Mouse (Mus musculus) heart, adult 9 months (tissue): ENCODE measurements around the gene BC017158.
A peak's percentile ranks its signal among the peaks of the same experiment; 100 is the strongest.

Experiments used
- DNase-seq, 2 experiments: peaks; one replicate each; pipeline ENCODE4 v3.0.0; 2022; ENCODE audit warnings: low spot score in 2 of 2

BC017158 gene

DNA sequence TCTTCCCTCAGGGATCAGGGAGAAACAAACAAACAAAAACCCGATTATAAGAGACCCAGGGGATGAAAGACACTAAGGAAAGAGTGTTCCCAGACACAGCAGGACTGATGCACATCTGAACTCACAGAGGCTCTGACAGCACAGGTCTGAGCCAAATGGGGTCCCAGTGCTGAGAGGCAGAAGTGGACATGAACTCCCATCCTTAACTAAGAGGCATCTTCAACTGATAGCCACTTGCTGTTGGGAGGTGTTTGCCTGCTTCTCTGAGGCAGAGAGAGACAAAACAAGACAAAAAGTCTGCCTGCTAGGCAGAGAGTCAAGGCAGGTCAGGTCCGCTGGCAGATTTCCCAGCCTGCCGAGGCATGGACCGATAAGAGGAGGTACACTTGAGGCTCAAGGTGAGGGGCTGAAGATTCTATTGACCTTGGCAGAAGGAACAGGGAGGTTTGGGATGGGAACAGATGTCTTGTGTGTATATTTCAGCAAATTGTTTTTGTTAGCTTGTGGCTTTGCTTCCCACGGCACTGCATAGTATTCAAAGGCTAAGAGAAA is 41.1 kb downstream of the BC017158 start:
- peak in 1 of 2 experiments; percentile 28 for DNase-seq

DNA sequence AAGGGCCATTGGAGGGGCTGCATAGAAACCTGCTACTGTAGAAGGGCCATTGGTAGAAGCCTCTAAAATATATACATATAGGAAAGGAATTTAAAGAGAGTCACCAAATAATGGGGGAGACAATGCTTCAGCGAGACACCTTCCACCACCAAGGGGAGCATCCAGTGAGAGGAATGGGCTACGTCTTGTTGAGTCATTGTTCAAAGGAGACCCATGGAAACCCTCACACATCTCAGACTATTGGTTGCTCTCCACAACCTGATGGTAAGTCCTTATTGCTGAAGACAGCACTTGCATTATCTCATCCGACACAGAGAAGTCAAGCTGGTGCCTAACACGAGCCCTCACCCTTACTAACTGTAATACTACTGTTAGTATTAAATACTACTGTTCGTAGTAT is 42.2 kb downstream of the BC017158 start:
- no peak for DNase-seq

DNA sequence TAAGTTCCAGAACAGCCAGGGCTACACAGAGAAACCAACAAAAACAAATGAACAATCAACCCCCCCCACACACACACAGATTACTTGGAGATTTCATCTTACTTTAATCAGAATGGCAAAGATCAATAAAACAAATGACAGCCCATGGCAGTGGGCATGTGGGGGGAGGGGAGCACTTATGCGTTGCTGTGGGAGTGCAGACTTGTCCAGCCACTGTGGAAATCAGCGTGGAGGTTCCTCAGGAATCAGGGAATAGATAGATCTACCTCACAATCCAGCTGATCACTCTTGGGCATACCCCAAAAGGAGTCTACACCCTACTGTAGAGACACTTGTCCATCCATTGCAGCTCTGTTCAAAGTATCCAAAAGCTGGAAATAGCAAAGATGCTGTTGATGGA is 43.0 kb downstream of the BC017158 start:
- no peak for DNase-seq

DNA sequence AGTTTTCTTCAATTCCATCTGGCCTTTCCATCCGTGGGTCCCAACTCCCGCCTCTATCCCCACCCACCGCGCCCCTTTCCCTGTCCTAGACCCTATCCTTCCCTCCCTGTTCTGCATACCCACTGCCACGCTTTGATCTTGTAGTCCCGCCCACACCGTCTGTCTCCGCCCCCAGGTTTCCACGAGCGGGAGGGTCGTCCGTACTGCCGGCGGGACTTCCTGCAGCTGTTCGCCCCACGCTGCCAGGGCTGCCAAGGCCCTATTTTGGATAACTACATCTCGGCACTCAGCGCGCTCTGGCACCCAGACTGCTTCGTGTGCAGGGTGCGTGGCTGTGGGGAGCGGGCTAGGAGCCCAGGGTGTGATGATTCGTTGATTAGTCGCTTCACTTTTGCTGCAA is 45.4 kb downstream of the BC017158 start:
- DNase-seq: no peak

DNA sequence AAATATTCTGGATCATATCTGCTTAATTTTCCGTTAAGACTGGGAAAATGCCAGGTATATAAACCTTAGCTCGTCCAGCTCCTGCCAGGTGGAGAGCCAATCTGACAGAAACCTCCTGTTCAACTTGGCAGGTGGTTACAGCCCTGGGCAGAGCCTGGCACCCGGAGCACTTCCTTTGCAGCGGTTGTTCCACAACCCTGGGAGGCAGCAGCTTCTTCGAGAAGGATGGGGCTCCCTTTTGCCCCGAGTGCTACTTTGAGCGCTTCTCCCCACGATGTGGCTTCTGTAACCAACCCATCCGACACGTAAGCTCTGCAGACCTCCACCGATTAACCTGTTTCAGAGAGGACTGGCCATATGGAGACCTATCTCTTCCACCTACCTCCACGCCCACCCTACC is 46.0 kb downstream of the BC017158 start:
- no peak for DNase-seq

DNA sequence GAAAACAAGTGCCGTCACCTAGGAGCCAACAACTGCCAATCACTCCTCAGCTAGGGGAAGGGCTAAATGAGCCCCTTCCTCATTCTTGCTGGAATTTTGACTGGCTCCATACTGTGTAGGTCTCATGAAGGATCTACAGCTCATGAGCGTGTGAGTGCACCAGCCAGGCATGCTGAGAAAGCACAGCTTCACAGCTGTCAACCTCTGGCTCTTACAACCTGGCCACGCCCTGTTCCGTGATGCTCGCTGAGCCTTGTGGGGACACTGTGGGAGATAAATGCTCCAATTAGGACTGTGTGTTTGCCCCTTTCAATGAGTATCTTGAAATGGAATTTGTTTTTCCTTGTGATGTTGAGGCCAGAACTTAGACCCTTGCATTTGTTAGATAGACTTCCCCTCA is 48.0 kb downstream of the BC017158 start:
- no peak for DNase-seq

DNA sequence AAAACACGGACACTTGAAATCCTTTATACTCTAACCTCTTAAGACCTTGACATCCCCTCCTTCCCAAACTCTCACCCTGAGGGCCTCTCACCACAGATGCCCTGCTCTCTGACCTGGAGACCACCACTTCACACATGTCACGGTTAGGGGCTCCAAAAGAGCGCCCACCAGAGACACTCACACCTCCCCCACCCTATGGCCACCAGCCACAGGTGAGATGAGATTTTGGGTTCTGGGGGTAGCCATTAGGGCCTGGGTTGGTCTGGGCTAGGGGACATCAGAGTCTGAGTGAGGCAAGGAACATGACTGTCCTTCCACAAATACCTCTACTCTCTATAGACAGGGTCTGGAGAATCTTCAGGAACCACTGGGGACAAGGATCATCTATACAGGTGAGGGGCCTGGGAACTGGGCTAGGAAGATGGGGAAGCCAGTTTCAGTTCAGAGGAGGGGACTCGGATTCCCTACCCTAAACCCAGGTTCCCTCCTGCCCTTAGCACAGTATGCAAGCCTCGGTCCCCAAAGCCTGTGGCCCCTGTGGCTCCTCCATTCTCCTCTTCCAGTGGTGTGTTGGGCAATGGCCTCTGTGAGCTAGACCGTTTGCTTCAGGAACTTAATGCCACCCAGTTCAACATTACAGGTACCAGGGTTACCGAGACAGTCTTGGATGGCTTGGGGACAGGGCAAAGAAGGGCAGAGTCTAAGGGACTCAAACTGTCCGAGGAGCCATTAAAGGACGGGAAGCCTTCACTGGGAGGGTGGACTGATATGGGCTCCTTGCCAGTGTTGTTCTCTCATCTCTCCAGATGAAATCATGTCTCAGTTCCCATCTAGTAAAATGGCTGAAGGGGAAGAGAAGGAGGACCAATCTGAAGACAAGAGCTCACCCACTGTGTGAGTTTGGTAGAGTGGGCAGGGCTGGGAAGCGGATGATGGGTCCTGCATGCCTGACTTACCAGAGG is 49.6 kb downstream of the BC017158 start:
- DNase-seq: no peak

DNA sequence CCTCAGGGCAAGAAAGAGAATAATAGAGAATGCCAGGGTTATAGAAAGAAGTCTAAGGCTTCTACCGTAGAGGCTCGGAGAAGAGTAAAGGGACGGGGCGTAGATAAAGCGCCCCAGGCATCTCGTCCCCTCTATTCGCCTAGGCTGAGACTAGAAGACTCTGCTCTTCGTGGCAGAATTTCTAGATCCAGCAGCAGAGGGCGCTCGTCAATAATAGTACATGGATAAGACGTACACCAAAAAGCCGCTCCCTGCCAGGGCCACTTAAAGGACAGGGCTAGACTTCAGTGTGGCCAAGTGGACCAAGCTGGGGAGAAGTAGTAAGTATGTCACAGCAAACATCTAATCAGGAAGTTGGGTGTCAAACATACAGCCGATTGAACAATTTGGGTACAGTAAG is 50.5 kb downstream of the BC017158 start:
- DNase-seq: peak; percentile 84 to 89

DNA sequence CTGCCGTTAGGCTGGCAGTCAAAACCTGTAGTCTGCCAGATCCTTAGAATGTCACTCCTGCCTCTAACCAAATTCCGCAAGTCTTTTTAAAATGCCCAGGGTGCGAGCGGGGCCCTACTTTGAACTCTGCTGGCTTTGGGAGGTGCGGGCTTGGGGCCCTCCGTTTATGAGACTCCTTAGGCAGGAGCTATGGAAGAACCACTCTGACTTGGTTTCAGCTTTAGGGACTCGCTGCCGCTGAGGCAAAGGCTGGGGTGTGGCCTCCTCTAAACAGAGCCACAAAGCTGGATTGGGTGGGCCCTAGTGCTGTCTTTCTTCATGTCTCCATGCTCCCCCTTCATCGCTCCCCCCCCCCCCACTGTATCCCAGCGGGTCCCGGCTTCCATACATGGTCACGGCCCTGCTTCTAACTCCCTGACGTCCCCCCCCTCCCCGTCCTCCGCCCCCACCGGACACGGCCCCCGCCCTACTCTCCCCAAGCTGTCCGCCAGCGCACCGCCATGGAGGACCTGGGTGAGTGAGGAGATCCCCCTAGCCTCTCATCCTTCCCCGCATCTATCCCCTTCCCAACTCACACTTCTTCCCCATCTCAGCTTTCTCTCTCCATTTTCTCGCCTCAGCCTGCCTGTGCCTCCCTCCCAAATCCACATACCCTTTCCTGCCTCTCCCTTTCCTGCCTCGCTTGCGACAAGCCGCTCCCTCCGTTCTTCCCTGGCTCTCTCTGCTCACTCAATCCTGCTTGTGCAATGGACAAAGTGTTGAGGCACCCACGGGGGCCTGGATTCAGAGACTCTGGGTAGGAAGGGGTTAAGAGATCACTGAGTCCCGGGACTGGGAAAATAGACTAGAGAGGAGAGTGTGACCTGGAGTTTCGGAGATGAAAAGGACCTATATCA is 51.2 kb downstream of the BC017158 start, which contains the start of gene Tgfb1i1:
Gene Tgfb1i1, plus strand, starts transcription at position 317 of the 896 bp plus-strand sequence.
- peak; percentile 73 to 75 for DNase-seq

DNA sequence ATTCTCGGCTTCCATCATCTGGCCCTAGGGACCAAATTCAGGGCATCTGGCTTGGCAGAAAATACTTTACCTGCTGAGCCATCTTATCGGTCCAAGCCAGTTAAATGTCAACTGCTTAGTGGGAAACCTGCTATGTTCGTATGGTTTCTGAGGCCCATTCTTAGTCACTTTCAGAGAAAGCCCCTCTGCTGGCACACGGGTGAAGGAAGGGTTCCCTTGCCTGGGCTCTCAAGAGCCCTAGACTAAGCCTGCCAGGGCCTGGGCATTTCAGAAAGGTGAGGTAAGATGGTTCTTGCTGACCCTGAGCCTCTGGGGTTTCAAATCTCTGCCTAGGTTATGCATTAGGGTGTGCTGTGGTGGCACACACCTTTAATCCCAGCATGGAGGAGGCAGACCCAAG is 52.4 kb downstream of the BC017158 start:
- no peak for DNase-seq

DNA sequence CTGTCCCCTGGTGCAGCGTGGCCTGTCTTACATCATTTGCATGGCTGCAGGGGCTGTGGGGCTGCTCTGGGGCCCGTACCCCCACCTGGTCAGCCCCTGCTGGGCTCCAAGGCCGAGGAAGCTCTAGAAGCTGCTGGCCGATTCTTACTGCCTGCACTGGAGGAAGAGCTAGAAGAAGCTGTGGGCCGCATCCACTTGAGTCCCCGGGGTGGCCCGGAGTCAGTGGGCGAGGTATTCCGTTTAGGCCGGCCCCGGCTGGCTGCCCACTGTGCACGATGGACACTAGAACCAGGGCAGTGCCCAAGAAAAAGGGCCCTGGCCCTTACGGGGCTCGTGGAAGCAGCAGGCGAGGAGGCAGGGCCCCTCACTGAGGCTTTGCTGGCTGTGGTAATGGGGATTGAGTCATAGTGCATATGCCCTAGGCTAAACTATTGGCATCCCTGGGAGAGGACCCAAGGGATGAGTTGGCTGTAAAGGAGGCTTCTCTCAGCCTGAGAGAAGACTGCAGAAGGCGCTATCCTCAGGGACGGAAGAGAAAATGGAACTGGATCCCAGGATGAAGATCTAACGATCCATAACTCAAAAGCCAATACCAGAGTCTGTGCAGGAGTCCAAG is 53.5 kb downstream of the BC017158 start:
- DNase-seq: no peak

DNA sequence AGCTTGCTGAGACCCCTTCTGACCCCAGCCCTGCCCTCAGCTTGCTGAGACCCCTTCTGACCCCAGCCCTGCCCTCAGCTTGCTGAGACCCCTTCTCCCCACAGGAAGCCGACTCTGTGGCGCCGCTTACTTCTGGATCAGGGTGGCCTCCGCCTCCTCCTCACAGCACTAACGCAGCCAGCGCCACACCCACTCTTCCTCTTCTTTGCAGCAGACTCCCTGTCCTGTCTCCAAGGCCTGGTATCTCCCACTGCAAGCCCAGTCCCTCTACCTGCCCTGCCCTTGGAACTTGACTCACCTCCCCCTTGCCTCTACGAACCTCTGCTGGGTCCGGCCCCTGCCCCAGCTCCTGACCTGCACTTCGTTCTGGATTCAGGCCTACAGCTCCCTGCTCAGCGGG is 54.0 kb downstream of the BC017158 start:
- no peak for DNase-seq

DNA sequence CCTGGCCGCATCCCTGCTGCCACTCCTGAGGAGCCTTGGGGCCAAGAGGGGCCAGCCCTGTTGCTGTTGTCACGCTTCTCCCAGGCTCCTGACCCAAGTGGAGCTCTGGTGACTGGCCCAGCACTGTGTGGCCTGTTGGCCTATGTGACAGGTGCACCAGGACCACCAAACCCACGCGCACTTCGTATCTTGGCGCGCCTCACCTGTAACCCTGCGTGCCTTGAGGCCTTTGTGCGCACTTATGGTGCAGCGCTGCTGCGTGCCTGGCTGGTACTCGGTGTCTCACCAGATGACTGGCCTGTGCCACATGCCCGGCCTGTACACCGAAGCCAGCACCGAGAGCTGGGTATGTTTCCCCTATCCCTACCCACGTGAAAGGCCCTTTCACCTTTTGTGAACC is 55.6 kb downstream of the BC017158 start:
- no peak for DNase-seq

DNA sequence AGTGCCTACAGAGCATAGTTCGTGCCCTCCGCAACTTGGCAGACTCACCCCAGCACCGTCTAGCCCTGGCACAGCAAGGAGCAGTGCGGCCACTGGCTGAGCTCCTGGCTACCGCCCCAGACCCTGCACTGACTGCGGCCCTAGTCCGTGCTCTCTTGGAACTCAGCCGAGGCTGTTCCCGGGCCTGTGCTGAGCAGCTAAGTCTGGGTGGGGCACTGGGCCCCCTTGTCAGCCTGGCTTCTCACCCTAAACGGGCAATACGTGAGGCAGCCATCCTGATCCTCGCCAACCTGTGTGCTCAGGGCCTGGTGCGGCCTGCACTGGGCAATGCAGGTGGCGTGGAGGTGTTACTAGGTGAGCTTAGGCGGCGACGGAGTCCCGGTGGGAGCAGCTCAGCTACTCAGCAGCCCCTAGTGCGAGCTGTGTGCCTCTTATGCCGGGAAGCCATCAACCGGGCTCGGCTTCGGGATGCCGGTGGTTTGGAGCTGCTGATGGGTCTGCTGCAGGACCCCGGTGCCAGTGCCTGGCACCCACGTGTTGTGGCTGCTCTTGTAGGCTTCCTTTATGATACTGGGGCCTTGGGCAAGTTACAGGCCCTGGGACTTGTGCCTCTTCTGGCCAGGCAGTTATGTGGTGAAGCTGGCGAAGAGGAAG is 57.7 kb downstream of the BC017158 start:
- DNase-seq: no peak

DNA sequence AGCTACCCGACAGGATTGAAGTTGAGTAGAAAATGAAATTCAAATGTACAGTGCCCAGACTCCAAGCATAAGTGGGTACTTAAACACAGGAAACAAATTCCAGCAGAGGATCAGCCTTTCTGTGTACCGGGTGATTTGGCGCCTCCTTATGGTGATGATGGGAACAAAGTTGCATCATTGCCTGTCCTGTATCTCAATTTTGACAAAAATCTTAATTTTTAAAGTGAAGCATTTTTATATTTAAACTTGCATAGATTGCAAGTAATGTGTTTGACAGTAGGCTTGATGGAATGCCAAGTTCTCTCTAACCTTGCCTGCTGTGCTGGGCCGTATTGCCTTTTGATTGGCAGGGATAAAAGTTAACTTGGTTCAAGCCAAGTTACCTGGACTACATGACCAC is 59.0 kb downstream of the BC017158 start:
- no peak for DNase-seq

DNA sequence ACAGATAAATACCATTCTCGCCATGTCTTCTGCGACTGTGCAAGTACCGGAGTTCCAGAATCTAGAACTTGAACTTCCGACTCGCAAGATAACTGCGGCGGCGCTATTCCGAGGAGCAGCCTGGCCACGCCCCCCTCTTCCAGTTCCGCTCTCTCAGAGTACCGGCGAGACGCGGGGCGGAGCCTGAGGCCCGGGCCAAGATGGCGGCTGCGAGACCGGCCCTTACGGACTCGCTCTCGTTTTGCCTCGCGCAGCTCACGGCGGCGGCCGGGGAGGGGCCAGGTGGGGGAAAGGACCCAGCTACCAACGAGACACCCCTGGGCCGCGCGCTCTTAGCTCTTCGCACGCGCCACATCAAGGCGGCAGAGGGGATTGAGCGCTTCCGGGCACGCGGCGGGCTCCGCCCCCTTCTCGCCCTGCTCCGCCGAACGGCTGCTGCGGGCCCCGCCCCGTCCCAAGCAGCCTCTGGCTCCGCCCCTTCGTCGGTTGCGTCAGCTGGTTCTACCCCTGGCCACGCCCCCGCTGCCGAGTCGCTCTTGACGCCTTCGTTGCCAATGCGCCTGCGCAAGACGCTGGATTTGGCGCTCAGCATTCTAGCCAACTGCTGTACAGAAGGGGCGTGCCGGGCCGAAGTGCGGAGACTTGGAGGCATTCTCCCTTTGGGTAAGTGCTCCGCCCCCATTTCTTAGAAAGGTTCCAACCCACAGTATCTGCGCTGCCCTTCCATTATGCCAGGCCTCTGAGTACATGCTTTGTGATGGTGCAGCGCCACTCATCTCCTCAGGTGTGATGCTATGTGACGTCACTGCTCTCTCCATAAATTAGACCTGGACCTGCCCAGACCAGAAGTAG is 59.8 kb downstream of the BC017158 start, which contains the start of gene 9130023H24Rik:
Gene 9130023H24Rik, minus strand, starts transcription at position 105 of the 852 bp plus-strand sequence.
- DNase-seq: peak; percentile 98 to 99

DNA sequence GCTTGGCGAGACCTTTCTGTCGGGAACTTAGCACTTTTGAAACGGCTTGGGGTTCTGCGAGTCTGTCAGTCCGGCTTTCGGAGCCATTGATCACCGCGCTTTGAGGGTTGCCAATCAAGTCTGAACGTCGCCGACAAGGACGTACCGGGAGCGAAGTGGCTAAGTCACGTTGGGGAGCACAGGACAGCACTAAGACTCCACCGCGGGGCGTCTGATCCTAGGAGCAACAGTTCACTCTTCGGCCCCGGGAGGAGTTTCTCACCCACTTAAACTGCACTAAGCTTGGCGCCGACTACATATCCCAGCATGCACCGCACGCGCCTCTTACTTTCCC is 60.4 kb downstream of the BC017158 start:
- no peak for DNase-seq

DNA sequence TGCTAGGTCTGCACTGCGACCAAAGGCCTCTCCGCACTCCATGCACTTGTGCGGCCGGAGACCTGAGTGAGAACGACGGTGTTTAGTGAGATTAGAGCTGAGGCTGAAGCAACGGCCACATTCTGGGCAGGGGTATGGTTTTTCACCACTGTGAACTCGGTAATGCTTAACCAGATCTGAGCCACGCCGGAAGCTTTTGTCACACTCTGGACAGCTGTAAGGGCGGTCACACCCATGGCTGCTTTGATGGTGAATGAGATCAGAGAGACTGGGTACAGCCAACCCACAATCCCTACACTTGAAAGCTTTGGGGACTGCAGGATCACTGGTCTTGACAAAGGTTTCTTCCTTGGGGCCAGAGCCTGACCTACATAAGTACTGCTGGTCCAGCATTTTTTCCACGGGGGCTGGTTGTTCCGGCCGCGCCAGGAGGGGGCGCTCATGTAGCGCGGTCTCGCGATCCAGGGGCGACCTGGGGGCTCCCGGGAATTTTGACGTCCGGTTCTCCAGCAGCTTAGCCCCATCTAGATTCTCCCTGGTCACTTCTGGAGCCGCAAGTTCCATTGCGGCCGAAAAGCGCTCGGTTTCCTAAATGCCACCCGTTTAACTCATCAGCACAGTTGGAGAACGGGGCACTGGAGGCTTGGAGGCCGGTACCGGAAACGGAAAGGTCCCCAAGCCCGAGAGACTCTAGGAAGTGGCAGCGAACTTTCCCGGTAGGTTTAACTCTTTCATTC is 60.9 kb downstream of the BC017158 start, which contains the start of gene Armc5:
Gene Armc5, plus strand, starts transcription at position 487 of the 737 bp plus-strand sequence.
- DNase-seq: peak; percentile 85 to 88

DNA sequence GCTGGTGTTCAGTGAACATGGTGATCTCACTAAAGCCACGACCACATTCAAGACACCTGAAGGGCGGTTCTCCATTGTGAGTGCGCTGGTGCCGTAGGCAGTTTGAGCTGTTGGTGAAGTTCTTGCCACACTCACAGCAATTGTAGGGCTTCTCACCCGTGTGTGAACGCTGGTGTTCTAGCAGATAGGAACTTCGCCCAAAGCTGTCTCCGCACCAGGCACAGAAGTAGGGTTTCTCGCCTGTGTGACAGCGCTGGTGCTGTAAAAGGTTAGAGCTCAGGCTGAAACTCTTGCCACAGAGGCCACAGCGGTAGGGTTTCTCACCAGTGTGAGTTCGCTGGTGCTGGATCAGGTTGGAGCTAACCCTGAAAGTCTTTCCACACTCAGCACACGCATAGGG is 61.5 kb downstream of the BC017158 start:
- DNase-seq: no peak
